Mouse (Mus musculus) urinary bladder, adult 18-20 months (tissue): ENCODE measurements at regions not wholly inside any gene's neighbourhood (a gene's known extent, or its start where the extent isn't known, plus 50 kb on each side); places are given as distances from the start of the nearest gene placed in this dataset.
"Not testable (repeated sequence)": the region's sequence is repeated elsewhere in the genome, so short reads cannot be mapped to it uniquely, and the experiment has no call there.

Experiments
- DNase-seq, 2 experiments: peaks; one replicate each; pipeline ENCODE4 v3.0.0; 2022; ENCODE audit warnings: low spot score in 2 of 2, mixed read lengths in 2 of 2

GRCm38 (mm10) chr10:85242701-85243100 is 57.8 kb upstream of the Cry1 start:
- no peak for DNase-seq

- no peak for DNase-seq
Measured at GRCm38 (mm10) chr10:85243556-85243955, 58.7 kb upstream of the Cry1 start.

- DNase-seq: no peak
Measured at GRCm38 (mm10) chr10:85265746-85266145, 80.9 kb upstream of the Cry1 start.

- DNase-seq: no peak
Measured at GRCm38 (mm10) chr10:85266148-85266547, 81.3 kb upstream of the Cry1 start.

- no peak for DNase-seq
Measured at GRCm38 (mm10) chr10:85266796-85267195, 81.9 kb upstream of the Cry1 start.

- no peak for DNase-seq
Measured at GRCm38 (mm10) chr10:85270209-85270608, 85.3 kb upstream of the Cry1 start.

GRCm38 (mm10) chr10:85276793-85277192 is 91.9 kb upstream of the Cry1 start:
- no peak for DNase-seq

GRCm38 (mm10) chr10:85291733-85292476 is 94.7 kb upstream of the Btbd11 start:
- DNase-seq: no peak

- no peak for DNase-seq
Measured at GRCm38 (mm10) chr10:85292477-85292855, 94.1 kb upstream of the Btbd11 start.

GRCm38 (mm10) chr10:85293071-85293783 is 93.4 kb upstream of the Btbd11 start:
- DNase-seq: no peak

- no peak for DNase-seq
Measured at GRCm38 (mm10) chr10:85295133-85295887, 91.3 kb upstream of the Btbd11 start.

- no peak for DNase-seq
Measured at GRCm38 (mm10) chr10:85311781-85312180, 74.8 kb upstream of the Btbd11 start.

- DNase-seq: not testable (repeated sequence)
Measured at GRCm38 (mm10) chr10:85313331-85313730, 73.3 kb upstream of the Btbd11 start.

GRCm38 (mm10) chr10:85320971-85321370 is 65.6 kb upstream of the Btbd11 start:
- no peak for DNase-seq

GRCm38 (mm10) chr10:85322280-85322679 is 64.3 kb upstream of the Btbd11 start:
- no peak for DNase-seq

- no peak for DNase-seq
Measured at GRCm38 (mm10) chr10:85329382-85329781, 57.2 kb upstream of the Btbd11 start.

GRCm38 (mm10) chr10:85330938-85331691 is 55.5 kb upstream of the Btbd11 start:
- DNase-seq: peak in 1 of 2 experiments; percentile 30
